Mouse (Mus musculus) ES-CJ7 (cell line): Measurements from ENCODE around the gene Bmp8b.
A peak's percentile ranks its signal among the peaks of the same experiment; 100 is the strongest.
"Not testable (repeated sequence)": the region's sequence is repeated elsewhere in the genome, so short reads cannot be mapped to it uniquely, and the experiment has no call there.

Experiments
- DNase-seq: peaks from one replicate; pipeline ENCODE4 v3.0.0; 2011; ENCODE audit warnings: low read depth, low spot score

Gene Bmp8b

DNA sequence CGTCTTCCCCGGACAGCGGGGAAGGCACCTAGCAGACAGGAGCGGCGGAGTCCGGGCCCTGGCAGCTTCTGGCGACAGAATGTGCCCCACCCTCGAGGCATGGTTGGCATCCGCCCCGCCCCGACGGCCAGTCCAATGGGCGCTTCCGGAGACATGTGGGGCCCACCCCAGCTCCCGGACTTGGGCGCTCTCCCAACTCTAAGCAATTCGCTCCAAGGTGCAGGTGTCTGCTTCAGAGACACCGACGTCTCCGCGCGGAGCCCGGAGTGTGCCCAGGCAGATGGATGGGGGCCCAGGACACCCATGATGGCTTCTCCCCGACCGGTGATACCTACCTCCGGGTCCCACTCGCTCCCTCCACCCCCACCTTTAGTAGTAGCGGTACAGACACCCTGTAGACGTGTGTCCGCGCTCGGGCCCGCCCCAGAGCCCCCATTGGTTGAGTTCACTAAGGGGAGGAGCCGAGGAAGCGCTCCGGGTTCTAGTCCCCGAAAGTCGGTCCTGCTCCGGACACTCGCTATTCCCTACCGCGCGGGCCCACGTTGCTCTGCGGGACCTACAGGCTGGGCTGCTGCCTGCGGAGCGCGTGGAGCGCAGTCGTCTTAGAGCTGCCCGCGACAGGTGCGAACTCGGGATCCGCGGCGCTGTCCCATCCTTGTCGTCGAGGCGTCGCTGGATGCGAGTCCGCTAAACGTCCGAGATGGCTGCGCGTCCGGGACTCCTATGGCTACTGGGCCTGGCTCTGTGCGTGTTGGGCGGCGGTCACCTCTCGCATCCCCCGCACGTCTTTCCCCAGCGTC, at the start of gene Bmp8b:
Gene Bmp8b, plus strand, starts transcription at position 515 of the 800 bp plus-strand sequence.
- peak; percentile 80 for DNase-seq

DNA sequence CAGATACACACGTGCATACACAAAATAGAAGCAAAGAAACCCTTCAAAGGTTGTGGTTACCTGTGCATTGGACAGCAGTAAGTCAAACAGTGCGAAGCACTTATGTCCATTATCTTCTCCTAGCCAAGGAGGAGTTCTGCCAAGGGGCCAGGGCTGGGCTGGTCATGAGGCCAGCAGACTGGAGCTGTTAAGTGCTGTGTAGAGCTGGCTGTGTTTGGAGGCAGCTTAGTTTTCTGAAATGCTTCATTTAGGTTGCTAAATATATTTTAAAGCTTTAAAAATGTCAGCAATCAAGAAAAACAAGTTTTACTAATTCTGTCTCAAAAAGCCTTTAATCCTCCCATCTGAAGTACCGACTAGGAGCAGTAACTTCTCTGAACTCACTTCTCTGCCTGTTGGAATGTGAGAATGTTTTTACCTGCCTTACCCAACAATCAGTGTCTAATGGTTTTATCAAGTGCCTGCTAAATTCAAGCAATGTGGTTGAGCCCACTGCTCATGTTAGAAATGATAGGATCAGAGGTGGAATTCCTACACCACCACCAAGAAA, 48.3 kb upstream of the Bmp8b start:
- DNase-seq: no peak

DNA sequence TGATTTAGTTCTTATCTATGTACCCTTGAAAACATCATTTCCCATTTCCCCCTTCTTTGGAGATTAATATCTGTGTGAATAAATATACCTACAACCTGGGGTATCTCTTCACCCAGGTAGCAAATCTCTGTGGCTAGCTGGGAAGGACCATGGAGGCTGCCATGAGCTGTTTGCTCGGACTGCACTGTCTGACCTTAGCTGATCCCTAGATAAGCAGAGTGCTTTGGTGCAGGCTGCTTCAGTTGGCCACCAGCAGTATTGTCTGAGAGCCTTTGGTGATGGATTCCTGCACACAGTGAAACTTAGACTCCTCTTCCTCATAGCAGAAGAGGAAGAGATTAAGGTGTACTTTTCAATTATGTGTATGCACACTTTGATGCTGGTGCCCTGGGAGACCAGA, 47.0 kb upstream of the Bmp8b start:
- no peak for DNase-seq

DNA sequence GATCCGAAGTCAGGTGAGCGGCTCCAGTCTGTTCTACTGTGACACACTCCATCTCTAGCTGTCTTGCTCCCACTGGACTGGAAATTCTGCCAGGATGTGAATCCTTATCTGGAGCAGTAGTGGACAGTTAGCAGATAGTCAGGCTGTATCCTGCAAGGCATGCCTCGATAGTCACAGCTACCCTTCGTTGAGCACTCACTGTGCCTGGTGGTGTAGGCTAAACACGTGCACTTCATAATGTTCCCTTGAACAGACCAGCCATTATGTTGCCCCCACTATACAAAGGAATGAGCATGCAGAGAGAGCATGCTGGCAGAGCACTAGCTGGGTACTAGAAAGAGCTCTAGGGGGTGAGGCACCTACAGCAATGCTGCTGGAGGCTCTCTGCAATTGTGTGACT, 43.2 kb upstream of the Bmp8b start:
- no peak for DNase-seq

DNA sequence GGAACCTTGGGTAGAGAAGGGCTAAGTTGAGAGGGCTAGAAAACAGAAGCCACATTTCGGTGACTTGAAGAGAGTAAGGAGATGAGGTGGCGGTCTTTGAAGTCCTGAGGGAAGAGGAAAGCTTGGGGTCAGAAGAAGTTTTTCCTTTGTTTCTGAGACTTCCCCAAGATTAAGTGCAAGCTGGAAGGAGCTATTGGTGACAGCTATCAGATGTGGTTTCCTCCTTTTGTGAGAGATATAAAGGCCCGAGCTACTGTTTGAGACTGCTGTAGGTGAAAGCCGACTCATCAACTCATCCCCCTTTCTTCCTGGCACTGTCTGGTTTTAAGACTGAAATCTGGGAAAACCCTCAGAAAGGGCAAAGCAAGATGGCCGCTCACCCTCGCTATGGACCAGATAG, 36.3 kb upstream of the Bmp8b start:
- DNase-seq: no peak

DNA sequence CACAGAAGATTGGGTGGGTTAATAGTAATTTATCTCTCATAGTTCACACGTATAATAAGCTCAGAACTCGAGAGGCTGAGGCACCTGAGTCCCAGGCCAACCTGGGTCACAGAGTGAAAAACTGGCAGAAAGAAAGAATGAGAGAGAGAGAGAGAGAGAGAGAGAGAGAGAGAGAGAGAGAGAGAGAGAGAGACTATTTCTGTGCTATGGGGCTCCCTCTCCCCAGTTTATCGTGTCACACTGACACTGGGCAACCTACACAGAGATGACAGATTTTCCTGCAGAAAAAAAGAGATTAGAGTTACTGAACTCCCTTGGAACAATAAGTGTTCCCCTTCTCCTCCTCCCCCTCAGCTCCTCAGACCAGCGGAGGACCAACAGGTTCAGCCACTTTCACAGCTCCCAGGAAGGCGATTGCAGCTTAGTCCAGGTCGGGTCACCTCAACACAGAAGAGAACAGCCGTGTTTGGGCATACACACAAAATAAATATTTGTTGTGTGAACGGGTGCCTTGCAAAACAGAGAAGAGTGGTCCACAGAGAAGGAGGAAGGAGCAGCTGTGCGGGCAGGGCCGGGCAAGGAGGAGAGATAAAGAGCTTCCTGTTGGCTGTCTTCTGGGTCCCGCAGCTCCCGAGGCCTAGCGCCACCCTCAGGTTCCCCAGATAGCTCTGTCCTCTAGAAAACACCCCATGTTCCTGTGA, 33.5 kb upstream of the Bmp8b start:
- DNase-seq: peak; percentile 42

DNA sequence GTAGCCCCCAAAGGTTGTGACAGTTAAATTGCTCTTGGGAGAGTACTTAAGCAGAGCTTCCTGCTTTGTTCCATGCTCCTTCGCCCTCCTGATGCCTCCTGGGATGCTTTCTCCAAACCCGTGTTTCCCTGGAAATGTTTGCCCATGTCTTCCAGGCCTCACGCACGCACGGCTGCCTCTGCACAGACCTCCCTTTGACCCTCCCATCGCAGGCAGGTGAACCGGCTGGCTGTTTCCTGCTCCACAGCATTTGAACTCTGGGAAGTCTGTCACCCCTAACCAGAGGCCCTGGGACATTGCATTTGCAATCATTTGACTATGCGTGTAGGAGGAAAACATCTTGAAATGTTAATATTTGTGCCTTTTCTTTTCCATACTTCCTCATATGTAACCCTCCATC, 28.0 kb upstream of the Bmp8b start:
- no peak for DNase-seq

DNA sequence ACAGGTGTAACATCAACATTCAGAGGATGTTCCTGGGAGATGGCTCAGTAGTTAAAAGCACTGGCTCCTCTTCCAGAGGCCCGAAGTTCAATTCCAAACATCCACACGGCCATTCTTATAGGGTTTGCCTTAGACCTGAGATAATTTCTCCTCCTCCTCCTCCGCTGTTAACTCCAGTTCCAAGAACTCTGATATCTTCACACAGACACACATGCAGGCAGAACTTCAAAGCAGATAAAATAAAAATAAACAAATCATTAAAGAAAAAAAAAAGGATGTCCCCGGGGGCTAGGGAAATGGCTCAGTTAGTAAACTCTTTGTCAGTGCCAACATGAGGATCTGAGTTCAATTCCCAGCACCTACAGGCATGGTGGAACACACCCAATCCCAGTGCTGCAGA, 26.7 kb upstream of the Bmp8b start:
- DNase-seq: no peak

DNA sequence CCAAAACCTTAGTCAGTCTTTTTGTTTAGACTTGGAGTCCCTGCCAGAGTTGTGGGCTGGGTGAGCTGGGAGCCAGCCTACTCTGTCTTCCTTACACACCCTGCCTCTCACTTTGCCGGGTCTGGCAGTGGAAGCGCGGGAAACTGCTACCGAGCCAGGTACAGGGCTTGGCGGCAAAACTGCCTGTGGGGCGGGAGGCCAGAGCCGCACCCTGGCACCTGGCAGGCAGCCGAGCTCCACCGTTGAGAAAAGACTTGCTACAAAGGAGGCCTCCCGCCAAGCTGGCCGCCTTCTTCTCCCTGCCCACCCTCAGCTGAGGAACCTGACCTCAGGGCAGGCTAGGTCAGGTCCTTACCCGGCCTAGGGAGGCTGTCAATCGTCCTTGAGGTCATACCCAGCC, 24.2 kb upstream of the Bmp8b start:
- no peak for DNase-seq

DNA sequence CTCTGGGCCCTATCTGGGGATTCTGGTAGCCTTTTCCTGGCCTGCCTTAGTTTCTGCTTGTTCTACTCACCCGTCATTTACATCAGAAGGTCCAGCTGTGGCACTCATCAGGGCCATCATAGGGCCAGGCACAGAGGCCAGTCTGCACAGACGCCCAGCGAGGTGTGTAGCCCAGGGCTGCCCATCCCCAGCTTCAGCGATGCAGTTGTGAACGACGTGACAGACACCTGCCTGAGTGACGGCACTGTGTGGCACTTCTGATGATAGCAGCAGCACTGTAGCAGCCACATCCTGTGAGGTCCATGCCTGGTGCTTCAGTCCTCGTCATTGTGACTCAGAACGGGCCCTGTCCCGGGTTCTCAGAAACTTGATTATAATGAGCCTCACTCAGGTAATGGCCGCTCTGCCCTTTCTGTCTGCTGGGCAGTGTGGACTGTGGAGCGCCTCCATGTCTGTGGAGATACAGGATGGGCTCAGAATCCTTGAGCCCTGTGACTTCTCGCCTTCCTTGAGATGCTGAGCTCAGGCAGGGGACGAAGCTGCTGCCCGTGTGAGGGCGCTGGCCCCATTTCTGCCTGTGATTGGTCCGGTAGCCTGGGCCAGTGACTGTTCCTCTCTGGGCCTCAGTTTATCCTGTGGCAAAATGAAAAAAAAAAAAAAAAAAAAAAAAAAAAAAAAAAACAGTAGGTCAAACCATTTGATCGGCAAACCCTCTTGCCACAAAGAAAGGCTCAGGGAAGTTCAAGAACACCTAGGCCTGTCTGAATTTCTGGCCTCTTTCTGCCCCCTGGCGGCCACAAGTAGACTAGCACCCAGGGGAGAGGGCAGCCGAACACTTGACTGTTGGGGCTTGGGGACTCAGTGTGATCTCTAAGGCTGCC, 22.4 kb upstream of the Bmp8b start:
- DNase-seq: peak; percentile 79

DNA sequence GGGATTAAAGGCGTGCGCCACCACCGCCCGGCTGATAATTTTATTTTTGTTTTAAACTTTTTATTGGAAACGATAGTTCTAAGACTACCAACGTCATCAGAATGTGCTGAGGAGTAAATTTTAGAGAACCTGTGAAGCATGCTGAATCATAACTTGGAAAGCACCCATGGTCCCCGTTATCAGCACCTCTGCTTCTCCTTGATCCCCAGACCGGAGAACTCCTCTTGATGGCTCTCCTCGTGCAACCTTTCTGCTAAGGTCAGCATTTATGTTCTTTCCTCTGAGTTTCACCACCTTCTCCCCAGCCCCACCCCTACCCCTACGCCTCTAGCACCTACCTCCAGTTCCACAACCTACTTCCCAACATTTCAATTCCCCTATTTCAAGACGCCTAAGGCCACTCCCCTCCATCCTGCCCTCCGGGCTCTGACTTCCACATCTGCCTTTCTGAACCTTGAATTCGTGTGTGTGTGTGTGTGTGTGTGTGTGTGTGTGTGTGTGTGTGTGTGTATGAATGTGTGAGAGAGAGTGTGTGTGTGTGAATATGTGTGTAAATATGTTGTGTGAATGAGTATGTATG, 21.6 kb upstream of the Bmp8b start:
- no peak for DNase-seq

DNA sequence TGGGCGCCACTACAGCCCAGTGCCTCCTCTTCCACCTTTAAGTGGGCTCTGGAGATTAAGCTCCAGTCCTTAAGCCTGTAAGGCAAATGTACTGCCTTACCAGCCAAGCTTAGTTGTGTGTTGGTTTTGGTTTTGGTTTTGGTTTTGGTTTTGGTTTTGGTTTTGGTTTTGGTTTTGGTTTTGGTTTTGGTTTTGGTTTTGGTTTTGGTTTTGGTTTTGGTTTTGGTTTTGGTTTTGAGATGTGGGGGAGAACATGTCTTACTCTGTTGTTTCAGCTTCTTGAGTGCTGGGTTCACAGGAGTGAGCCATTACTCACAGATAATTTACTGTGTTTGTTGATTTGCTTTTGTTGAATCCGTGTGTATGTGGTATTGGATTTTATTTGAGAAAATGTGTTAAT, 19.7 kb upstream of the Bmp8b start:
- no peak for DNase-seq

DNA sequence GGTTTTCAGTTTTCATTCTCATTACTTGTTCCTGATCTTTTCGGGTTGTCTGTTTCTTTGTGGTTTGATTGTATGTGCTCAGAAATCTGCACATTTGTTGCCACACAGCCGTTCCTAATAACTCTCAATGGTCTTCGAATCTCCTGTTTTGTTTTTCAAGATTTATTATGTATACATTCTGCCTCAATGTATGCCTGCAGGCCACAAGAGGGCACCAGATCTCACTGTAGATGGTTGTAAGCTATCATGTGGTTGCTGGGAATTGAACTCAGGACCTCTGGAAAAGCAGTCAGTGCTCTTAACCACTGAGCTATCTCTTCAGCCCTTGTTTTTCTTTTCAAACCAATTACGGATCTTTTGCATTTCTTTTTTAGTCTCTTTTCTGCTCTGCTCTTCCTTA, 18.6 kb upstream of the Bmp8b start:
- peak; percentile 29 for DNase-seq

DNA sequence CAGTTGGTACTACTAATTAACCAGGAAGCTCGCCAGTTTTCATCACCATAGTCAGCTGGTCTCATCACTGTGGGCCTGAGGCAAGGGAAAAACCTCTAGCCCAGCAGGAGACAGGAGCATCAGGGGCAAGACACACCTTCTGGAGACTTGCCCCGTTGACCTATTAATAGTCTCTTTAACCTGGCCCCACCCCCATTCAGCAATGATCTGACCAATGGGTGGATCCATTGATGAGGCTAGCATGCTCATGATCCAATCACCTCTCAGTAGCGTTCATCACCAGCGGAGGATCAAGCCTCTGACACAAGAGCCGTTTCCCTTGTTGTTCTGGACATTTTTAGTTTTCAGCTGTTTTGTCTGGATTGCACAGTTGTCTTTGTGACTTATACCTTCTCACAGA, 12.3 kb upstream of the Bmp8b start:
- peak; percentile 66 for DNase-seq

DNA sequence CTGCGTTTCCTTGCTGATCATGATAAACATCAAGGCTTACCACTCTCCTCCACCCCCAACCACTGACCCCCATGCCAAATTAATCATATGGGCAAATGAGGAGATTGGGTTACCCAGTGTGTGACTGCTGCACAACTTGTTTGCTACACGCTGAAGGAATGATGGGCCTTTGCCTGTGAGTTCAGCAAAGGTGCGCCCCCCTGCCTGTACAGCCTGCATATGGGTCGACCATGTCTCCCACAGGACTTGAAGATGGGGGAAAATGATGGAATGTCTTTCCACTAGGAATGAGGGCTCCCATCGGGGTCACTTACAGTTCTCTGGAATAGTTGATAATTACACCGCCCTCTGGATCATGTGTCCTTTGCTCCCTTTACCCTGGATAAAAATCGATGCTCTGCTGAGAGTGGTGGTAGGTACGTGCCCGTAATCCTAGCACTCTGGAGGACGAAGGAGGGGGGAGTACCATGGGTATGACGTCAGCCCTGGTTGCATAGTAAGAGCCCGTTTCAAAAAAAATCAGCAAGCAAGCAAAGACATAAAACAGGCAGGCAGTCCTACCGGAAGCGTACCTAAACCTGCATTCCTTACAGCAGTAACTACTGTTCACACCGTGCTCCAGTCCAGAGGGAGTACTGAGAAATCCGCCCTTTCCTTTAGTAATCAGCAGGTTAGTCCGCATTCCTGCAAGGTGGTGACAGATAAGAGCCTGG, 11.7 kb upstream of the Bmp8b start:
- DNase-seq: no peak

DNA sequence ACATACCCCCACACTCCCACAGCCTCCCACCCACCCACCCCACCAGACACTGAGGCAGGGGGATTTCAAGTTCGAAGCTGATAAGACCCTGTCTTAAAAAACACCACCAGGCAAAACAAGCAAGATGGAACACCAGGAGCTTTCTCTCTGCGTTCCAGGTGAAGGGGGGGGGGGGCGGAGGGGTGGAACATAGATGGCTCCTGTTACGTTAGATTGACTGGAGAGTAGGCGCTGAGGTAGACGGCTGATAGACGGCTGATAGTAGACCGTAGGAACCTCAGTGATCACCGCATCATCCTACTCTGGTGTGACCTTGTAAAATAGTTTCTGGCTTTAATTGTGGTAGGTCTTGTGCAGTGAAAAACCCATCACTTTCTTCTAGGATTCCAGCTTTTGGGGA, 11.1 kb upstream of the Bmp8b start:
- DNase-seq: no peak

DNA sequence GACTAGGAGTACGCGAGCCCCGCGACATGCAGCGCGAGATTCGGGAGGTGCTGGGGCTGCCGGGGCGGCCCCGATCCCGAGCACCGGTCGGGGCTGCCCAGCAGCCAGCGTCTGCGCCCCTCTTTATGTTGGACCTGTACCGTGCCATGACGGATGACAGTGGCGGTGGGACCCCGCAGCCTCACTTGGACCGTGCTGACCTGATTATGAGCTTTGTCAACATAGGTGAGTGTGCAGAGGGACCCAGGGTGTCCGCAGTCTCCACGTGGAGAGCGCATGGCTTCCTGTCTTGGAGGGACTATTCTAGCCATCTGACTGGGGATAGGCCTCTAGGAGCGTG, 456 bp downstream of the Bmp8b start:
- peak; percentile 29 for DNase-seq

DNA sequence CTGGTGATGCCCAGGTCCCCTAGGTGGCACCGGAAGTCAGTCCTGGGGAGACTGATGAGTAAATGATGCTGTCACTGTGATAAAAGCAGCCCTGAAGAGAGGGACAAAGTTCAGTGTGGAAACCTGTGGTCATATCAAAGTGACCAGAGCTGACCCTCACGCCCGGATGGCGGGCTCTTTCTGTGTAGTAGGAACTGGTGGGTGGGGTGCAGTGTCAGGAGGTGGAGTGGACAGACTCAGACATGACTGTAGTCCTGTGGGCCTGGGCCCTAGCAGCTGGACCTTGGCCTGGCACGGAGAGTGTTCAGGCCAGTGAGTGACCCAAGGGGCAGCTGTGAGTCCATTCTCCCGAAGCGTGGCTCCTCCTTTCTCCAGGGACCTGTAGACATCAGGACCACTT, 964 bp downstream of the Bmp8b start:
- not testable (repeated sequence) for DNase-seq

DNA sequence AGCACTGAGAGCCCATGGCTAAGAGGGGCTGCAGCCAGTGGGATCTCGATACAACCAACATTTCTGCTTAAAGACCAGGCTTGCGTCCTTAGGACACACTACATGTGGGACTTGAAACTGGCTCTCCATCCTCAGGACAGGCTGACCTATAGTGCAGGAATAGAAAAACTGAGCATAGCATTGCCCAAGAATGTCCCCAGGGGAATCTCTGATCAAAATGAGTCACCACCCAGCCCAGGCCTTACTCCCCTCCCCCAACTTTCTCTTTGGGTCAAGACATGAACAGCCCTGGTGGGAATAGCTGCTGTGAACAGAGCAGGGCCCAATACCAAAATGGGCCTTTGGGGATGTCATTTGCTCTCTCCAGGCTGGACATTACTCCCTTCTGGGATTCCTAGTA, 1.9 kb downstream of the Bmp8b start:
- DNase-seq: no peak

DNA sequence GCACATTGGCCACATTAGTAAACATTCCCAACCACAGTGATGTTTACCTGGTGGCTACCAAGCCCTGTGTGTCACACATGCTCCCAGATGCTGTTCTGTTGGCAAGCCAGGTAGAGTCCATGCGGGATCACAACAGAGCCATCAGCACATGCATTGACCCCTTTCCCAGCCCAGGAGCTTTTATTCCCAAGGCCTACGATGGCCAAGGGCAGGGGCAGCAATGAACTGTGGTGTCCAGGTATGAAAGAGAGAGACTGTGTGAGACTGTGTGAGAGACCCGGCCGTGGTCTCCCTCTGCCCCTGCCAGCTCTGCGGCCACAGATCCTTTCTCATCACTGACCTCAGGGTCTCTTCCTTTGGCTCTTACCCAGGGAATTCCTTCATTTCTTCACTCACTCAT, 3.1 kb downstream of the Bmp8b start:
- no peak for DNase-seq

DNA sequence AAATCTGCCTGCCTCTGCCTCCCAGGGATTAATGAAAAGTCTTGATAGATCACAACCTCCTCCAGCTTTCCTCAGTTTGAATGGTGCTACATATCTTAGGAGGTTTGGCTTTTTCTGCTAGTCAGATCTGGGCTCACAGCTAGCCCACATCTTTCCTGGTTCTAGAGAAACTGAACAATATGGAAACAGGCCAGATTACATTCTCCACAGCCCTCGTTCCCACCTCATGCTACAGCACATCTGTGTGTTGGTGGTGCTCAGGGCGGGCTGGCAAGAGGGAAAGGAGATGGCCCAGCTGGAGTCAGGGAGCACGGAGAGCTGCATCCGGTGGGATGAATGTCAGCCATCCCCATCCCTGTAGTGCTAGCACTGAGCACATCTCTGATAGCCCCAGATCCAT, 5.8 kb downstream of the Bmp8b start:
- no peak for DNase-seq
